Mouse (Mus musculus) forebrain, embryonic 15.5 days (tissue): ENCODE measurements at regions not wholly inside any gene's neighbourhood (a gene's known extent, or its start where the extent isn't known, plus 50 kb on each side); places are given as distances from the start of the nearest gene placed in this dataset.

Experiments used
- ATAC-seq: fragments of 200-750 bp; cut with Nextera tagmentation; replicated peaks from 2 replicates; pipeline ENCODE4 v1.8.0; 2017; ENCODE audit warnings: mild to moderate bottlenecking, moderate TSS enrichment, moderate library complexity
- H3K27ac ChIP-seq: fragments of 300-500 bp; sonication (generic); replicated peaks from 2 replicates; pipeline ENCODE4 v1.5.1; 2015; ENCODE audit warnings: mild to moderate bottlenecking, inconsistent platforms
- H3K27me3 ChIP-seq: fragments of 300-500 bp; sonication (generic); 2 replicates; pipeline ENCODE4 v1.6.1; 2015; ENCODE audit warnings: inconsistent platforms
- H3K36me3 ChIP-seq: fragments of 300-500 bp; sonication (generic); 2 replicates; pipeline ENCODE4 v1.6.1; 2015; ENCODE audit warnings: mild to moderate bottlenecking, inconsistent platforms
- H3K4me1 ChIP-seq: fragments of 300-500 bp; sonication (generic); 2 replicates; pipeline ENCODE4 v1.6.1; 2015; ENCODE audit warnings: inconsistent platforms
- H3K4me2 ChIP-seq: fragments of 300-500 bp; sonication (generic); replicated peaks from 2 replicates; pipeline ENCODE4 v1.6.1; 2015; ENCODE audit warnings: mild to moderate bottlenecking, inconsistent platforms
- H3K4me3 ChIP-seq: fragments of 300-500 bp; sonication (generic); 2 replicates; pipeline ENCODE4 v1.5.1; 2015; ENCODE audit warnings: mild to moderate bottlenecking, inconsistent platforms
- H3K9ac ChIP-seq: fragments of 300-500 bp; sonication (generic); replicated peaks from 2 replicates; pipeline ENCODE4 v1.6.1; 2015; ENCODE audit warnings: mild to moderate bottlenecking, inconsistent platforms
- H3K9me3 ChIP-seq: fragments of 300-500 bp; sonication (generic); 2 replicates; pipeline ENCODE4 v1.6.1; 2016; ENCODE audit warnings: inconsistent platforms
- whole genome bisulfite sequencing: fragments of 180-500 bp; shearing (Covaris S2); methylation state at CpG from one replicate; pipeline ENCODE4 v1.1.7; 2015; ENCODE audit warnings: mixed read lengths; 5-methylcytosine and 5-hydroxymethylcytosine counted together

DNA sequence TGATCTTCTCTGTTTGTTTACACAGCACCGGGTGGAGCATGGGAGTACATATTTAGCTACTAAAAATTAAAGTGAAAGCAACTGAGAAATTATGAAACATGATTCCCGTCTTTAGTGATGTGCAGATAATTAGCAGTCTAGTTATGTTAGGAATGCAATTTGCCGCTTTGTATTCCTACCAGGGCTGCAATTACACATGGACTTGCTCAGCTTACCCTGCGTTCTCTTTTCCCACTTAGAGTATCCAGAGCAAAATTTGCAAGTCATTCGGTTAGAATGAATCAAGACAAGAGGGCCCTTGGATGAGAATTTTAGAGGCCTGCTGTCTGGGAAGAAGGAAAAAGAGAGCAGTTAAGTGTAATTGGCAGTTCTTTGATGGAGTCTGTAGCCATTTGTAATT is 126.0 kb upstream of the Gpr149 start:
- H3K36me3 ChIP-seq = no peaks in the 10 kb centered on the region
- WGBS = 38% methylated on average over 5 of the region's 5 CpGs
- H3K9ac ChIP-seq = no peak overlapping the region
- peaks cover 4% of the 10 kb centered on the region; the same call in 1 of the 2 replicates for H3K4me1 ChIP-seq
- ATAC-seq = 0 out of 2 replicates have a peak, but pooled peaks have one; percentile 35
- no peaks in the 10 kb centered on the region for H3K27me3 ChIP-seq
- H3K4me2 ChIP-seq = no peak overlapping the region
- H3K9me3 ChIP-seq = no peaks in the 10 kb centered on the region
- no peak overlapping the region for H3K27ac ChIP-seq
- H3K4me3 ChIP-seq = no peak overlapping the region

DNA sequence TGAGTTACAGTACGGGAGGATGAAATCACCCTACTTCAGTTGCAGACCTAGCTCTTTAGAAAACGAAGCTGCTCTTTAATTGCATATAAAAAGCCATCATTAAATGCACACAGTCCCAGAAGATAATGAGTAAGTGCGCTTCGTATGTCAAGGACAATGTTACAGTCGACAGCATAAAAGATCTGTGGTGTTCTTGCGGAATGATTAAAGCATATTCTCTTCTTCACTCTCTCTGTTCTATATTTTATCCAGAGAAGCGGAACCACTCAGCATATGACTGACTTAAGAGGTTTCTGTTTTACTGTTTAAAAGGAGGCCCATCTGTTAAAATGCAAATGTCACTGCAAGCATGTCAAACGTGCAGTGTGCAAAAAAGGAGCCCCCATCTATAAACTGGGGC is 121.0 kb upstream of the Gpr149 start:
- Histone ChIP-seq H3K4me1 (peaks cover 10% of the 10 kb centered on the region; the same call in 1 of the 2 replicates), H3K27ac (peak overlapping the region; percentile 47), H3K9me3 (no peaks in the 10 kb centered on the region), H3K4me2 (no peak overlapping the region), H3K4me3 (no peak overlapping the region), H3K36me3 (no peaks in the 10 kb centered on the region), H3K9ac (no peak overlapping the region), H3K27me3 (no peaks in the 10 kb centered on the region)
- peak; percentile 91 for ATAC-seq
- 23% methylated on average over 8 of the region's 8 CpGs for WGBS

DNA sequence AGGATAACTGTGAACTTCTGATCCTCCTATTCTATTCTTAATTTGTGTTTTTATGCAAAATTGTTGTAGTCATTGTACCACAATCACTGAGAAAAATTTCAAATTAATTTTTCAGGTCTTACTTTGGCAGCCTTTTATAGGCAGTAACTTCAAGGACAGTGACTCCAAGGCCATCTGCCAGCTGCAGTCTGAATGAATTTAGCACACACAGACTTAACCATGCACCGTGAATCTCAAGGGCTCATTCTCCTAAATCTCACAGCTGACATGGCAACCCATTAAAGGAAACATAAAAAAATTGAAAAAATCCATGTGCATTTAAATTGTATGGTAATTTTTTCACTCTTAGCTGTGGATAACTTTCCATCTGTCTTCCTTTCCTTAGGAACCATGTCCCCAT is 111.9 kb upstream of the Gpr149 start:
- 69% methylated on average over 1 of the region's 1 CpGs for WGBS
- no peaks in the 10 kb centered on the region for H3K9me3 ChIP-seq
- no peaks in the 10 kb centered on the region for H3K27me3 ChIP-seq
- no peak overlapping the region for H3K27ac ChIP-seq
- H3K4me2 ChIP-seq = no peak overlapping the region
- H3K4me3 ChIP-seq = no peak overlapping the region
- no peak overlapping the region for H3K9ac ChIP-seq
- no peak for ATAC-seq
- no peaks in the 10 kb centered on the region for H3K4me1 ChIP-seq
- no peaks in the 10 kb centered on the region for H3K36me3 ChIP-seq

DNA sequence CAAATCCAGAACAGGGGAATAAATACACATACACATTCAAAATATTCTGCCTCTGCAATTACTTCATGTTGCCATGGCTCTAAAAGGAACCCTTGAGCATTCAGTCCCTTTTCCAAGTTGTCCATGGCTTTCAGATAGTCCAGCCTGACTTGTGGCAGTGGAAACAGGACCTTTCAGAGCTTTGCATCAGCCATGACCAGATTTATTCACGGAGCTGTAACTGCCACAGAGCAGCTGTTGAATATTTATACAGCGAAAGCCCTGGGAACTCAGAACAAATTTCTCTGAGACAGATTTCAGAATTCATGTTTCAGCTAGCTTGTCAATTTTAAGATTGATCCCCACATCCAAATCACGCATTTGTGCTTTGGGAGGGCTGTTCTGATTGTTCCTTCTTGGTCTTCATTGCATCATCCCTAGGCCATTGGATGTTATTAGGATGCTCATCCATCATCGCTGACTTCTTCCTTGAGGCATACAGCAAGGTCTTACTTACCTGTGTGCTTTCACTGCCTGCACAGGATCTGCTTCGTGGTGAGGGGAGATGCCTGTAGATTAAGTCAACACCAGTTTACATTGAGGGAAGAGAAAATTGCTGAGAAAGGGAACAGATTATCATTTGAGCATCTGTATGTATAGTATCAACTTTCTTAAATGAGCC is 110.5 kb upstream of the Gpr149 start:
- Histone ChIP-seq H3K4me1 (no peaks in the 10 kb centered on the region), H3K4me3 (no peak overlapping the region), H3K9me3 (no peaks in the 10 kb centered on the region), H3K4me2 (no peak overlapping the region), H3K27ac (no peak overlapping the region), H3K9ac (no peak overlapping the region), H3K36me3 (no peaks in the 10 kb centered on the region), H3K27me3 (no peaks in the 10 kb centered on the region)
- no peak for ATAC-seq
- 82% methylated on average over 5 of the region's 5 CpGs for WGBS
